Mouse (Mus musculus): Measurements from ENCODE around the gene Gtf2h5.

GRCm38 (mm10) chr17:6067613-6068012, 12.0 kb upstream of the Gtf2h5 start:
- TF ChIP-seq CTCF (IDR thresholded peaks at IDR 0.05; ENCODE audit: low read depth, low read length) = no peak
- TF ChIP-seq POLR2A (IDR thresholded peaks at IDR 0.05; ENCODE audit: insufficient read depth, low read length) = no peak
- TF ChIP-seq EP300 (IDR thresholded peaks at IDR 0.05; ENCODE audit: insufficient read depth, low read depth, low read length) = no peak

Data from ES-Bruce4 (cell line).